Mouse (Mus musculus): ENCODE results near the gene Sec61a2. TPM values are rescaled to one million over a fixed set of nuclear protein-coding genes. Genes with fewer than 3 reads are reported as not detected.

The Sec61a2 gene
- total and polyA plus RNA-seq, 3 experiments, result 20.8 to 53.5 (median 44.6) TPM

GRCm38 (mm10) chr2:5869746-5870145 is 25.5 kb downstream of the Sec61a2 start:
- no peak for TF ChIP-seq HCFC1 (IDR thresholded peaks at IDR 0.05; ENCODE audit: low read depth, low read length)
- no peak for TF ChIP-seq BHLHE40 (IDR thresholded peaks at IDR 0.05; ENCODE audit: low read depth, low read length)
- no peak for TF ChIP-seq MYC (IDR thresholded peaks at IDR 0.05; ENCODE audit: low read depth, low read length)
- TF ChIP-seq JUN (IDR thresholded peaks at IDR 0.05; ENCODE audit: insufficient read depth, low read depth, low read length), result no peak
- no peak for TF ChIP-seq ELF1 (IDR thresholded peaks at IDR 0.05; ENCODE audit: low read depth, low read length)
- TF ChIP-seq UBTF (IDR thresholded peaks at IDR 0.05; ENCODE audit: low read depth, low read length), result no peak
- TF ChIP-seq IRF4 (IDR thresholded peaks at IDR 0.05; ENCODE audit: low read depth, low read length), result no peak
- no peak for TF ChIP-seq RAD21 (IDR thresholded peaks at IDR 0.05; ENCODE audit: low read depth, low read length)
- no peak for TF ChIP-seq ZMIZ1 (IDR thresholded peaks at IDR 0.05; ENCODE audit: low read depth, low read length)
- no peak for TF ChIP-seq RCOR1 (conservative IDR thresholded peaks at IDR 0.05; ENCODE audit: low read depth, low read length)
- TF ChIP-seq TCF12 (IDR thresholded peaks at IDR 0.05; ENCODE audit: low read depth, low read length), result no peak
- H3K4me1 ChIP-seq (ENCODE audit: control insufficient read depth in 1 of 2, insufficient read depth in 2 of 2), result peaks cover 0 to 3% of the 10 kb centered on the region in 2 experiments; a peak in 1 of 4 replicates
- in situ Hi-C loops (cut with MboI; ENCODE audit: low pct_ligation_motif_present, low pct_unique_long_range_greater_than_20kb, low sequenced_read_pairs) (no loop called here), dilution Hi-C loops (cut with MboI; ENCODE audit: extremely low pct_ligation_motif_present, extremely low pct_unique_long_range_greater_than_20kb, low sequenced_read_pairs) (no loop called here)
- no peak overlapping the region for H3K4me3 ChIP-seq (replicated peaks in 1 of 3; ENCODE audit: low read depth in 2 of 3, low read length in 2 of 3, poor library complexity in 1 of 3)
- no peaks in the 10 kb centered on the region for H3K9me3 ChIP-seq (replicated peaks; ENCODE audit: low read length)
- peaks cover 58 to 81% of the 10 kb centered on the region in 2 experiments for H3K36me3 ChIP-seq (replicated peaks in 1 of 2; ENCODE audit: control insufficient read depth in 1 of 2, insufficient read depth in 1 of 2, low read length in 1 of 2)
- no peaks in the 10 kb centered on the region for H3K27me3 ChIP-seq (replicated peaks)
- no peak overlapping the region for H3K4me2 ChIP-seq (ENCODE audit: insufficient read depth, low read depth, poor library complexity, severe bottlenecking)
- H3K9ac ChIP-seq (ENCODE audit: insufficient read depth, low read depth), result no peak overlapping the region
- DNase-seq (ENCODE audit: extremely low read depth), result no peak
- no peaks in the 10 kb centered on the region for H3K79me2 ChIP-seq (replicated peaks; ENCODE audit: control insufficient read depth, extremely low read depth, insufficient read depth, poor library complexity, severe bottlenecking)
- H3K27ac ChIP-seq (ENCODE audit: insufficient read depth, low read depth), result no peak overlapping the region

- in situ Hi-C loops (cut with MboI; ENCODE audit: low pct_ligation_motif_present, low pct_unique_long_range_greater_than_20kb, low sequenced_read_pairs) (no loop called here), dilution Hi-C loops (cut with MboI; ENCODE audit: extremely low pct_ligation_motif_present, extremely low pct_unique_long_range_greater_than_20kb, low sequenced_read_pairs) (no loop called here)
- no peak overlapping the region for H3K4me3 ChIP-seq (replicated peaks in 1 of 3; ENCODE audit: low read depth in 2 of 3, low read length in 2 of 3, poor library complexity in 1 of 3)
- no peak overlapping the region for H3K4me2 ChIP-seq (ENCODE audit: insufficient read depth, low read depth, poor library complexity, severe bottlenecking)
- H3K9ac ChIP-seq (ENCODE audit: insufficient read depth, low read depth), result no peak overlapping the region
- peaks cover 0 to 3% of the 10 kb centered on the region in 2 experiments; a peak in 1 of 4 replicates for H3K4me1 ChIP-seq (ENCODE audit: control insufficient read depth in 1 of 2, insufficient read depth in 2 of 2)
- H3K27ac ChIP-seq (ENCODE audit: insufficient read depth, low read depth), result no peak overlapping the region
- H3K27me3 ChIP-seq (replicated peaks), result no peaks in the 10 kb centered on the region
- TF ChIP-seq USF2 (conservative IDR thresholded peaks at IDR 0.05; ENCODE audit: low read depth, low read length) (no peak), MAX (IDR thresholded peaks at IDR 0.05; ENCODE audit: low read length) (no peak), ZNF384 (IDR thresholded peaks at IDR 0.05; ENCODE audit: low read depth, low read length) (no peak), SMC3 (IDR thresholded peaks at IDR 0.05; ENCODE audit: low read depth, low read length) (no peak), MXI1 (IDR thresholded peaks at IDR 0.05; ENCODE audit: low read depth, low read length) (no peak), IRF4 (IDR thresholded peaks at IDR 0.05; ENCODE audit: low read depth, low read length) (no peak), JUN (IDR thresholded peaks at IDR 0.05; ENCODE audit: insufficient read depth, low read depth, low read length) (no peak), ELF1 (IDR thresholded peaks at IDR 0.05; ENCODE audit: low read depth, low read length) (no peak), ZC3H11A (IDR thresholded peaks at IDR 0.05; ENCODE audit: low read depth, low read length) (no peak), ZKSCAN1 (IDR thresholded peaks at IDR 0.05; ENCODE audit: borderline replicate concordance, low read depth, low read length) (no peak), EP300 (IDR thresholded peaks at IDR 0.05; ENCODE audit: low read length) (no peak)
- H3K9me3 ChIP-seq (replicated peaks; ENCODE audit: low read length), result no peaks in the 10 kb centered on the region
- no peaks in the 10 kb centered on the region for H3K79me2 ChIP-seq (replicated peaks; ENCODE audit: control insufficient read depth, extremely low read depth, insufficient read depth, poor library complexity, severe bottlenecking)
- no peak for DNase-seq (ENCODE audit: extremely low read depth)
- peaks cover 55 to 81% of the 10 kb centered on the region in 2 experiments for H3K36me3 ChIP-seq (replicated peaks in 1 of 2; ENCODE audit: control insufficient read depth in 1 of 2, insufficient read depth in 1 of 2, low read length in 1 of 2)
Observed at GRCm38 (mm10) chr2:5867681-5868080, 27.6 kb downstream of the Sec61a2 start.

Data from CH12.LX (cell line).